Mouse (Mus musculus) liver, embryonic 11.5 days (tissue): ENCODE data around the gene Fam221b. TPM values are rescaled to one million over a fixed set of nuclear protein-coding genes. Genes with fewer than 3 reads are reported as not detected.

Source experiments
- ATAC-seq: fragments of 200-750 bp; cut with Nextera tagmentation; replicated peaks from 2 replicates; pipeline ENCODE4 v1.8.0; 2017; ENCODE audit warnings: moderate number of reproducible peaks, mild to moderate bottlenecking, moderate TSS enrichment, moderate library complexity; ENCODE audit not compliant: low FRiP score
- DNase-seq: peaks from one replicate; pipeline ENCODE4 v3.0.0-alpha.2; 2017; ENCODE audit warnings: low spot score
- H3K27ac ChIP-seq: fragments of 300-500 bp; sonication (generic); 2 replicates; pipeline ENCODE4 v1.5.1; 2014; ENCODE audit warnings: mild to moderate bottlenecking, low read depth, low read length, control low read depth
- H3K27me3 ChIP-seq: fragments of 300-500 bp; sonication (generic); replicated peaks from 2 replicates; pipeline ENCODE4 v1.6.1; 2014; ENCODE audit warnings: low read length, mixed read lengths; ENCODE audit not compliant: control insufficient read depth, insufficient read depth
- H3K36me3 ChIP-seq: fragments of 300-500 bp; sonication (generic); 2 replicates; pipeline ENCODE4 v1.6.1; 2014; ENCODE audit warnings: mild to moderate bottlenecking, low read length, moderate library complexity, mixed read lengths; ENCODE audit not compliant: control insufficient read depth, insufficient read depth
- H3K4me1 ChIP-seq: fragments of 300-500 bp; sonication (generic); replicated peaks from 2 replicates; pipeline ENCODE4 v1.6.1; 2014; ENCODE audit warnings: low read length, mixed read lengths; ENCODE audit not compliant: control insufficient read depth, insufficient read depth
- H3K4me2 ChIP-seq: fragments of 300-500 bp; sonication (generic); 2 replicates; pipeline ENCODE4 v1.6.1; 2014; ENCODE audit warnings: mild to moderate bottlenecking, control low read depth, moderate library complexity
- H3K4me3 ChIP-seq: fragments of 300-500 bp; sonication (generic); 2 replicates; pipeline ENCODE4 v1.5.1; 2014; ENCODE audit warnings: low read depth, low read length, control low read depth
- H3K9ac ChIP-seq: fragments of 300-500 bp; sonication (generic); 2 replicates; pipeline ENCODE4 v1.6.1; 2014; ENCODE audit warnings: low read depth, low read length, control low read depth
- H3K9me3 ChIP-seq: fragments of 300-500 bp; sonication (generic); 2 replicates; pipeline ENCODE4 v1.6.1; 2016; ENCODE audit warnings: low read length, inconsistent platforms, mixed read lengths; ENCODE audit not compliant: control insufficient read depth
- whole genome bisulfite sequencing: fragments of 180-500 bp; shearing (Covaris S2); extraction: QIAGEN DNeasy Blood & Tissue Kit; methylation state at CpG from one replicate; pipeline ENCODE4 v1.1.7; 2014; 5-methylcytosine and 5-hydroxymethylcytosine counted together
- polyA plus RNA-seq: library from polyadenylated mRNA; unstranded; fragments of >200 nt; fragmentation: Nextera tagmentation; extraction: Ambion mirVana; gene quantifications from 2 replicates; pipeline ENCODE4 v1.2.1, GENCODE M21; 2014

Fam221b gene
- polyA plus RNA-seq, 1 experiment from 2014 or later, result 2.2 TPM

GRCm38 (mm10) chr4:43675608-43676007, 6.7 kb upstream of the Fam221b start:
- no peaks in the 10 kb centered on the region for H3K36me3 ChIP-seq
- no peak overlapping the region for H3K27ac ChIP-seq
- no peaks in the 10 kb centered on the region for H3K9me3 ChIP-seq
- ATAC-seq (no peak), DNase-seq (no peak)
- H3K9ac ChIP-seq, result no peak overlapping the region
- 66% methylated on average over 4 of the region's 4 CpGs for WGBS
- H3K4me3 ChIP-seq, result no peak overlapping the region
- no peaks in the 10 kb centered on the region; the same call in 1 of the 2 replicates for H3K4me1 ChIP-seq
- no peak overlapping the region for H3K4me2 ChIP-seq
- H3K27me3 ChIP-seq, result no peaks in the 10 kb centered on the region

DNA sequence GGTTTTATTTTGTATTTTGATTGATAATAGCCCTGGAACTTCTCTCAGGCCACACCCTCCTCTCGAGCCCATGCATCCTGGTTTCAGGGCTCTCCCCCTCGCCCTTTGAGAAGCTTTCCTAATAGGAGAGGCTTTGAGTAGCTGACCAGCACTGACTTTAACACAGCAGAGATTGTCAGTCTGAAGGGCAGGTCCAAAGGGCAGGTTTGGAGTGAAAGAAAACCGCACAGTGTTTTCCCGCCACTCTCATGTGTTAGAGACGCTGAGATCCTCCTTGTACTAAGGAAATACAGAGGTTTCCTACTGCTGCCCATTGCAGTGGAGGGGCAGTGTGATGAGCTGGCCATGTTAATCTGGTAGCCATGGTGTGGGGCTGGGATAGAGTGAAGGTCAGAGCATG, 6.0 kb upstream of the Fam221b start:
- 72% methylated on average over 5 of the region's 5 CpGs for WGBS
- Histone ChIP-seq H3K9me3 (no peaks in the 10 kb centered on the region), H3K4me2 (no peak overlapping the region), H3K27ac (no peak overlapping the region), H3K27me3 (no peaks in the 10 kb centered on the region), H3K36me3 (no peaks in the 10 kb centered on the region), H3K4me1 (peaks cover 1% of the 10 kb centered on the region), H3K4me3 (no peak overlapping the region), H3K9ac (no peak overlapping the region)
- ATAC-seq (no peak), DNase-seq (no peak)

DNA sequence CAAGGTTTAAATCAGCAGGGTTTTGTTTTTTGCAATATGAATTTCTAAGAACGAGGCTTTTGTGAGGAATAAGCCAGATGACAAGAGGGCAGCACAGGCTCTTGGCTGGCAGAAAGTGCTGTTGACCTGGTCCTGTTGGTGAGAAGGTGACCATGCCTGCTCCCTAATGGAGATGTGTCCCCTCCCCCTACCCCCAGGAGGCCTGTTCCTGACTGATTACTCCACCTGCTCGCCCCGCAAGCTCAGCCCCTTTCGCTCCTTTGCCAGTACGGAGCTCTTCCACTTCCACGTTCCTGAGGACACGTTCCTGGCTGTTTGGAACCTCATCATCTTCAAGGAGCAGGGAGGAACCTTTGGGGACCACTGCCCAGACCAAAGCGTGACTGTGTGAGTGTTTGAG, 4.8 kb upstream of the Fam221b start:
- no peaks in the 10 kb centered on the region for H3K36me3 ChIP-seq
- no peaks in the 10 kb centered on the region for H3K27me3 ChIP-seq
- ATAC-seq (no peak), DNase-seq (no peak)
- WGBS, result 67% methylated on average over 8 of the region's 8 CpGs
- no peak overlapping the region for H3K27ac ChIP-seq
- no peaks in the 10 kb centered on the region for H3K9me3 ChIP-seq
- H3K4me2 ChIP-seq, result no peak overlapping the region
- no peak overlapping the region for H3K4me3 ChIP-seq
- H3K9ac ChIP-seq, result no peak overlapping the region
- peaks cover 8% of the 10 kb centered on the region for H3K4me1 ChIP-seq

DNA sequence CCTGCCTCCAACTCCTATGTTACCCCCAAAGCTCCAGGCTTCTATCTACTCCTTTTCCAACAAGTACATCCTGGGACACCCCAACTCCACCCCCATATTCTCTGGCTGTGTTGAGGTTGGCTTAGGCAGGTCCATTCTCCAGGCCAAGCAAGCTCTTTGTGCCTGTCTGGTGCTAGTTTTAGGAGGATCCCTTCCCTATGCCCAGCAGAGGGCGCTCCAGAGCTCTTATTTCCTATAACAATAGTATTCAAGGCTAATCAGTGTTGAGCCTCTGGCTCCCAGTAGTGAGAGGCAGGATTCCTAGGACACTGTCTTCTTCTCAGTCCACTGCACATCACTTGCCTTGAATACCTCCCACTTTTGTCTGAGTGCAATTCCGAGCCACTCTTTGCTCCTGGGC, 3.1 kb upstream of the Fam221b start:
- Histone ChIP-seq H3K4me3 (no peak overlapping the region), H3K27me3 (0 out of 2 replicates have a peak, but pooled peaks cover under 1% of the 10 kb centered on the region), H3K27ac (no peak overlapping the region), H3K9me3 (no peaks in the 10 kb centered on the region), H3K4me2 (no peak overlapping the region), H3K9ac (no peak overlapping the region), H3K36me3 (no peaks in the 10 kb centered on the region), H3K4me1 (peaks cover 11% of the 10 kb centered on the region)
- no peak for ATAC-seq
- peak; percentile 71 for DNase-seq
- WGBS, result 5% methylated on average over 2 of the region's 2 CpGs

DNA sequence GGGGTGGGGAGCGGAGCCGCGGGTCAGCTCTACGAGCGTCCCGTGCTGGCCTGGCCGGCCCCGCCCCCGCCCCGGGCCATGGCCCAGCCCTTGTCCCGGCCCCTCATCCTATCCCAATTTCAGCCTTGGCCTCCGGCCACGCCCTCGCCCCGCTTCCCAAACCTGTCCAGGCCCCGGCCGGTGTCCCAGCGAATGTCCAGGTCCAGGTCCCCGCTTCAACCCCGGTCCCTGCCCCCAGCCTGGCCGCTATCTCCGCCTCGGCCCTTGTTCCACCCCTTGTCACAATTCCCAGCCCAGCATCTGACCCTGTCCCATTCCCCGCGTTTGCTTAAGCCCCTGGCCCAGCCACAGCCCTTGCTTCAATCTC, 466 bp upstream of the Fam221b start:
- under 1% methylated on average over 25 of the region's 25 CpGs for WGBS
- Histone ChIP-seq H3K36me3 (no peaks in the 10 kb centered on the region), H3K27me3 (peaks cover 16% of the 10 kb centered on the region), H3K9me3 (no peaks in the 10 kb centered on the region), H3K9ac (peak overlapping the region; percentile 76), H3K4me2 (peak overlapping the region; percentile 96), H3K4me3 (peak overlapping the region; percentile 83), H3K4me1 (peaks cover 11% of the 10 kb centered on the region), H3K27ac (no peak overlapping the region)
- peak; percentile 71 for ATAC-seq
- DNase-seq, result no peak

GRCm38 (mm10) chr4:43666412-43666811, 2.5 kb downstream of the Fam221b start:
- peaks cover 11% of the 10 kb centered on the region for H3K4me1 ChIP-seq
- DNase-seq (no peak), ATAC-seq (no peak)
- WGBS, result 18% methylated on average over 4 of the region's 4 CpGs
- no peak overlapping the region for H3K9ac ChIP-seq
- H3K27me3 ChIP-seq, result peaks cover 35% of the 10 kb centered on the region
- no peak overlapping the region for H3K27ac ChIP-seq
- no peak overlapping the region for H3K4me3 ChIP-seq
- H3K36me3 ChIP-seq, result no peaks in the 10 kb centered on the region
- no peaks in the 10 kb centered on the region for H3K9me3 ChIP-seq
- no peak overlapping the region for H3K4me2 ChIP-seq

- 59% methylated on average over 4 of the region's 4 CpGs for WGBS
- H3K36me3 ChIP-seq, result no peaks in the 10 kb centered on the region
- no peak overlapping the region for H3K9ac ChIP-seq
- H3K4me3 ChIP-seq, result peak overlapping the region; percentile 90; the same call in 1 of the 2 replicates
- H3K4me1 ChIP-seq, result peaks cover 5% of the 10 kb centered on the region
- no peaks in the 10 kb centered on the region for H3K9me3 ChIP-seq
- ATAC-seq (no peak), DNase-seq (no peak)
- H3K27me3 ChIP-seq, result peaks cover 9% of the 10 kb centered on the region
- peak overlapping the region; percentile 91 for H3K4me2 ChIP-seq
- no peak overlapping the region for H3K27ac ChIP-seq
Measured at GRCm38 (mm10) chr4:43657146-43657545, 11.8 kb downstream of the Fam221b start.

DNA sequence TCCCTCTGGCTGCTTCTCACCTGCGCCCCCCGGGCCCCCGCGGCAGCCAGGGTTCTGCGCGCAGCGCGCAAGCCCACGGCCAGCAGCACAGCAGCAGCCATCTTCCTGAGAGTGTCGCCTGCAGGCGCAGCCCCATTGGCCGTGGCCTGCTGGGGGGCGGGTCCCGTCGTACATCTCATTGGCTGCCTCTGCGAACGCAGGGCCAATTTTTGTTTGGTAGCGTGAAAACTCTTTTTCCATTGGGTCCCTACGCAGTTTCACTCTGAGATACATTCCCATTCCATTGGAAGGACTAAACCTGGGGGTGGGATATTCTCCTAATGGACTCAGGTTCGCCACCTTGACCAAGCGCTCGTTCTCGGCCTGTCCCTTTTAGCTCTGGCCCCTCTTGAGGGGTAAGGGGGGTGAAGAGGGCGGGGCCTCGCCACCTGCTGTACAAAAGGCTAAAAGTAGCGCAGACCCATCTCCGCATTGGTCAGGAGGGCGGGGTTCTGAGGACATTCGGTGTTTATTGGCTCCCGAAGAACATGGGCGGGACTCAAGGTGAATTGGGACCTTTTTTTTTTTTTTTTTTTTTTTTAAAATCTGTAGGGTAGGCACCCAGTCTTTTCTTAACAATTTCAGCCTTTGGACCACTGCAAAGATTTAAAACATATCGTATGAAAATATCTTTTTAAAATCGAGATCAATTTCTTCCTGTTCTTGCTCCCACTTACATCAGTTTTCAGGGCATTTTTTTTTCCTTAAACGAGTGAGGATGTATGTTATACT, 12.4 kb downstream of the Fam221b start, which contains the start of gene Hint2:
TSS of gene Hint2 (minus strand) at position 128 of the 771 bp plus-strand sequence.
- Histone ChIP-seq H3K4me3 (peak within 1 kb of the TSS; percentile 90), H3K4me2 (peak within 1 kb of the TSS; percentile 91), H3K36me3 (no peaks in the 10 kb centered on the region), H3K27ac (peak within 1 kb of the TSS; percentile 77), H3K9ac (peak within 1 kb of the TSS; percentile 96), H3K27me3 (peaks cover 3% of the 10 kb centered on the region; the same call in 1 of the 2 replicates), H3K9me3 (no peaks in the 10 kb centered on the region), H3K4me1 (peaks cover 5% of the 10 kb centered on the region)
- DNase-seq (peak; percentile 91), ATAC-seq (peak; percentile 94)
- 2% methylated on average over 34 of the region's 34 CpGs for WGBS
